Mouse (Mus musculus): ENCODE data around the gene Tmbim4.
A peak's percentile ranks its signal among the peaks of the same experiment; 100 is the strongest.

The Tmbim4 gene

DNA sequence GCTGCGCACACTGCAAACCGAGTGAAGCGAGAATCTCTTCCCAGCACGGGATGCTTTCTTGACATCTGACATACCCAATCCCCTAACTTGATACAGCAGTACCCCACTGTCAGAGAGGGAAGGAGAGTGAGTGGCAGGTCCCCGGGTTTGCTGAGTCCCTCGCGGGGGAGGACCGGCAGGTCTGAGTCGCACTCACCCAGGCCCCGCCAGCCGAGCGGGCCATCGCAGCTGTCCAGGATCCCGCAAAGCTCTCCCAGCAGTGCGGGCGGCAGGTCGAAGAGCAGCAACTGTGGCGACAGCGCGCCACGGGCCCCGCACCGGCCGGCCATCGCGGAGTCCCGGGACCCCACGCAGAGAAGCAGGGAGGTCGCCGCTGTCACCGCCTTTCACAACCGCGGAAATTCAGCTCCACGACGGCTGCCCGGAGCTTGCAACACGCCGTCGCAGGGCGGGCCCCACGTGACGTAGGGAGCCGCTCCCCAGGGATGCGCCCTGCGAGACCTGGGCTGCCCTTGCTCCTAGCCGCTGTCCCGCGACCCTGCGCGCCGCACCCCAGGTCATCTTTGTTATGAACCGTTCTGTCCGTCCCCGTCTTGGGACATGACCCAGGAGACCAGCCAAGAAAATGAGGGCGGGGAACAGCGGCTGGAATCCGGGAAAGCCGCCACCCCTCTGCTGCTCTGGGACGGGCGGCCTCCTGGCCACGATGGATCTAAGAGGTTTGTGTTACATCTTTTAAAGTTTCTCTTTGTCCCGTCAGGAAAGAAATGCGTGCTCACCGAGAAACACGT, at the start of gene Tmbim4:
Gene Tmbim4, plus strand, starts transcription at position 460 of the 791 bp plus-strand sequence.
- DNase-seq (ENCODE audit: low read depth in 2 of 2, low spot score in 2 of 2), result peak; percentile 32 to 33

DNA sequence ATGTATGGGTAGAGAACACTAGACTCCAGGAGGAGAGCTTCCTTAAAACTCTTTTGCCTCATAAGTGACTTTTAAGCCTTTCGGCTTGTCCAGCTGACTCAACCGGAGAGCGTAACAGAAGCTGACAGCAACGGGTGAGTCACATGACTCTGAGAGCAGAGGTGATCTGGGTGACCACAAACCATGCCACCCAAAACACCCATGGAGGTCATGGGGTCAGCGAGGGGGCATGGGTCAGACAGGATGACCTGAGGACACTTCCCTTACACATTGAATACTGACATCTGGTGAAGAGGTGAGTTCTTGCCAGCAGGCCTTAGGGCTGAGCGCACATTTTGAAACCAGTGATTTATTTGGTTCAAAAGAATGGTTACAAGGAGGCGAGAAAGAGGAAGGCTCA, 49.7 kb upstream of the Tmbim4 start:
- DNase-seq (ENCODE audit: low read depth in 2 of 2, low spot score in 2 of 2), result no peak

- DNase-seq (ENCODE audit: low read depth in 2 of 2, low spot score in 2 of 2), result no peak
These were observed 47.5 kb upstream of the Tmbim4 start for GRCm38 (mm10) chr10:120153911-120154310.

- no peak for DNase-seq (ENCODE audit: low read depth in 2 of 2, low spot score in 2 of 2)
These were observed 40.9 kb upstream of the Tmbim4 start for GRCm38 (mm10) chr10:120160533-120160932.

- no peak for DNase-seq (ENCODE audit: low read depth in 2 of 2, low spot score in 2 of 2)
These were observed 38.5 kb upstream of the Tmbim4 start for GRCm38 (mm10) chr10:120162840-120163239.

GRCm38 (mm10) chr10:120163490-120163889, 37.9 kb upstream of the Tmbim4 start:
- no peak for DNase-seq (ENCODE audit: low read depth in 2 of 2, low spot score in 2 of 2)

GRCm38 (mm10) chr10:120164931-120165792, 36.2 kb upstream of the Tmbim4 start:
- no peak for DNase-seq (ENCODE audit: low read depth in 2 of 2, low spot score in 2 of 2)

DNA sequence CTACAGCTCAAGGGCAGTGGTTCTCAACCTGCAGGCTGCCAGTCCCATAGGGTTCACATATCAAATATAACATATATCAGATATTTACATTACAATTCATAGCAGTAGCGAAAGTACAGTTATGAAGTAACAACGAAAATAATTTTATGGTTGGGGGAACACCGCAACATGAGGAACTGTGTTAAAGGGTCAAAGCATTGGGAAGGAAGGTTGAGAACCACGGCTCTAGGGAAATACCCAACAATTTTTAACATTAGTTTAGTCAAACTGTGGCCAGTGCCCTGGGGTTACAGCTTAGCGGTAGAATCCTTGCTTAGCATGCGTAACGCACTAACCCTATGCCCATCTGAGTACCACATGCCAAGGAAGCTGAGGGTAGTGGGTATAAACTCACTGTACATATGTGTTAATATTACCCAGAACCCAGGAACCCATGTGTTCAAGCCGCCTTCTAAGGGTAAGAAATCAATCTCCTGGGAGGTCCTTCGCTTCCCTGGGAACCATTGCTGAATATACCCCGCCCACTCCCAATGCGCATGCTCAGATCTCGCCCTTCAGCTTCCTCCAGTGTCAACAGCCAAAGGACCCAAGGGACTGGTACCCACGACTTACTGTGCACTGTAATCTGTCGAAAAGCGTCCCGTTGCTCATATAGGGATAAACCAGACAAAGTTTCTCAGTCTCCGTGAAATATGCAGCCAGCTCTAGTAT, 35.4 kb upstream of the Tmbim4 start:
- DNase-seq (ENCODE audit: low read depth in 2 of 2, low spot score in 2 of 2), result no peak

- DNase-seq (ENCODE audit: low read depth in 2 of 2, low spot score in 2 of 2), result no peak
These were observed 33.3 kb upstream of the Tmbim4 start for GRCm38 (mm10) chr10:120168070-120168469.

GRCm38 (mm10) chr10:120169064-120169463, 32.3 kb upstream of the Tmbim4 start:
- DNase-seq (ENCODE audit: low read depth in 2 of 2, low spot score in 2 of 2), result no peak

GRCm38 (mm10) chr10:120169841-120170240, 31.5 kb upstream of the Tmbim4 start:
- DNase-seq (ENCODE audit: low read depth in 2 of 2, low spot score in 2 of 2), result no peak

GRCm38 (mm10) chr10:120170277-120170676, 31.1 kb upstream of the Tmbim4 start:
- no peak for DNase-seq (ENCODE audit: low read depth in 2 of 2, low spot score in 2 of 2)

DNA sequence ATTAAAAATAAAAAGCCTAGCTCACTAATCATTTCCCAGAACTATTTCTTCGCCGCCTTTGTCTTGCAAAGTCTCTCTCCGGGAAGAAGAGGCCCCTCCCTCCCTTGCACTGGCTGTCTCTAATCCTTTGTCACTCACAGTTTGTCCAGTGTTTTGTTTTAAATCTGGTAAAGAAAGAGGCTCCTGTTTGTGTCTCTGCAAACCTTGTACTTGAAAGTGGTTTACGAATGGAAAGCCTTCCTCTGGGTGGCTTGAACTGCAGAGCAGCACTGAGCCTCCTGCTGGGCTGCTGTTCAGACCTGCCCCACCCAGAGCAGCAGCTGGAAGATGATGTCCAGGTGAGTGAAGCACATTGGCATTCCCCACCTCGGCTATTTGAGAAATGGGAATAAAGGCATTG, 30.1 kb upstream of the Tmbim4 start:
- DNase-seq (ENCODE audit: low read depth in 2 of 2, low spot score in 2 of 2), result no peak

- no peak for DNase-seq (ENCODE audit: low read depth in 2 of 2, low spot score in 2 of 2)
These were observed 27.1 kb upstream of the Tmbim4 start for GRCm38 (mm10) chr10:120174192-120174705.

DNA sequence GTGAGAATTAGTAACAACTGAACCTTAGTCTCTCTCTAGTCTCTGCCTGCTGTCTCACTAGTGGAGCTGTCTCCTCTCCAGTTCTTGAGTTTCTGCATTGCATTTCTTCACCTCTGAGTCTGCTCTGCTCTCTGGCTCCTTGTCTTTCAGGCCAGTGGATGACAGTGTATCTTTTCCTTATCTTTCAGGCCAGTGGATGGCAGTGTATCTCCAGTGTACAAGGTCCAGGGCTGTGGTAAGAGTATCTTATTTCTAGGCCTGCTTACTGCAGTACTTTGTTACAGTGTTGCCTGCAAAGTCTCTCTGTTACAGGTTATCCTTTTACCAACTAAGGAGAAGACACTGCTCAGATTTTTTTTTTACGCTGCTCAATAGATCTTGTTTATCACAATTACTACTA, 18.5 kb upstream of the Tmbim4 start:
- peak; percentile 23 to 34 for DNase-seq (ENCODE audit: low read depth in 2 of 2, low spot score in 2 of 2)

- no peak for DNase-seq (ENCODE audit: low read depth in 2 of 2, low spot score in 2 of 2)
These were observed 18.0 kb upstream of the Tmbim4 start for GRCm38 (mm10) chr10:120183342-120183741.

GRCm38 (mm10) chr10:120188513-120188912, 12.9 kb upstream of the Tmbim4 start:
- DNase-seq (ENCODE audit: low read depth in 2 of 2, low spot score in 2 of 2), result no peak

- no peak for DNase-seq (ENCODE audit: low read depth in 2 of 2, low spot score in 2 of 2)
These were observed 12.1 kb upstream of the Tmbim4 start for GRCm38 (mm10) chr10:120189276-120189675.

GRCm38 (mm10) chr10:120189782-120190181, 11.6 kb upstream of the Tmbim4 start:
- DNase-seq (ENCODE audit: low read depth in 2 of 2, low spot score in 2 of 2), result no peak

GRCm38 (mm10) chr10:120191165-120191564, 10.2 kb upstream of the Tmbim4 start:
- DNase-seq (ENCODE audit: low read depth in 2 of 2, low spot score in 2 of 2), result no peak

DNA sequence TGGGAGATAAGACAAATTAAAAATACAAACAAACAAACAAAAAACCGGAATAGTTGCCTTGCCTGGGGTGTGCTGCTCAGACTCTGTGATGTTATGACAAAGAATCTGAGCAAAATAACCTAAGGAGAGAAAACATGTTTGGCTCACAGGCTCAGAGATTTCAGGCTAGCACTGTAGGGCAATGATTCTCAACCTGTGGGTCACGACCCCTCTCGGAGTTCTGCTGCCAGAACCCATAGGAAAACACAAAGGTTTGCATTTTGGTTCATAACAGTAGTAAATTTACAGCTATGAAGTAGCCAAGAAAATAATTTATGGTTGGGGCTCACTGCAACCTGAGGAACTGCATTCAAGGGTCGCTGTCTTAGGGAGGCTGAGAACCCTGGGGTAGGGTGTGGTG, 9.1 kb upstream of the Tmbim4 start:
- DNase-seq (ENCODE audit: low read depth in 2 of 2, low spot score in 2 of 2), result no peak

Measured in CD8-positive naive resting alpha-beta T cell, adult 2 months (primary cell).